Mouse (Mus musculus) thymus, adult 2 months (tissue): ENCODE results near the gene Shisa2.

ENCODE experiments used
- CTCF ChIP-seq: fragments of 200-500 bp; IDR thresholded peaks from 2 replicates; pipeline ENCODE4 v1.5.1; 2012; ENCODE audit warnings: mild to moderate bottlenecking, control low read depth, low read length, moderate library complexity, borderline replicate concordance; ENCODE audit not compliant: control insufficient read depth, poor library complexity, insufficient read depth; ENCODE audit errors: extremely low read depth
- POLR2A ChIP-seq: fragments of 200-500 bp; IDR thresholded peaks from 2 replicates; pipeline ENCODE4 v1.6.1; 2012; ENCODE audit warnings: mild to moderate bottlenecking, low read length, control low read depth, moderate library complexity; ENCODE audit not compliant: control insufficient read depth, poor library complexity, insufficient read depth; ENCODE audit errors: extremely low read depth

DNA sequence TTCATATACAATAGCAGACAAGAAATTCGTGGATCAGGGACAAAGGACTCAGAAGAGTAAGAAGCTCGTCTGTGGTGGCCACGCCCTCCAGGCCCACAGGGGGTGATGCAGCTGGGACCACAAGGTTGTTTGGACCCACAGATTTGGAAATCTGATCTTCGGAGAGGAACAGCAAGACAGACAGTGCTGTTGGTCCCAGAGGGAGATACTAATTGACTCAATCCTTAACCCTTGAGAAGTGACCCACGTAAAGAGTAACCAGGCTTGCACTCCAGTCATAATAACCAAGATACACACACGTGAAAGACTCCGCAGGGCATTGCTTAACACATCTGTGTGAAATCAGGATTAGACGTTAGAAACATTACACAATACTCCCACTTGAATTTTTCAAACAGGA, 33.2 kb upstream of the Shisa2 start:
- TF ChIP-seq POLR2A: no peak
- no peak for TF ChIP-seq CTCF
